Mouse (Mus musculus): Measurements from ENCODE around the gene Loxl4. TPM values are rescaled to one million over a fixed set of nuclear protein-coding genes. Genes with fewer than 3 reads are reported as not detected.

The Loxl4 gene
- polyA plus RNA-seq, 1 experiment from 2014 or later = 0.99 TPM

DNA sequence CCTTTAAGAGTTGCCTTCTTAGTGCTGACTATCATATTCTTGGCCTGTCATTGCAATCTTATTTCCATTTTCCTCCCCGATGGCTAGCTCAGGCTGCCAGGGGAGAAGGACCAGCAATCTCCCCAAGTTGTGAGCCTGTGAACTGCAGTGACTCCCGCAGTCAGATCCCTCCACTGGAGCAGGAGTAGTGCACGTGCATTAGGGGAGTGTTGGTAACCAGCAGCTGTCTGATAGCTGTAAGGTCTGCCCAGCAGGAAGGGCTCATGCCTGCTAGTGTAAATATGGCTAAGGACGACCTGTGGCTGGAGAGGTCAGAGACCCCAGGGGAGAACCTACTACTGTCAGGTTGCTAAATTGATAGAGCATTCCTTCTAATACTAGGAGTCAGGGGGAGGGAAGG is 31.9 kb downstream of the Loxl4 start:
- ATAC-seq = no peak
- Histone ChIP-seq H3K9me3 (ENCODE audit: control insufficient read depth) (no peaks in the 10 kb centered on the region), H3K36me3 (ENCODE audit: control insufficient read depth, insufficient read depth) (peaks cover 30% of the 10 kb centered on the region), H3K4me1 (replicated peaks; ENCODE audit: control insufficient read depth, insufficient read depth, low read length) (no peaks in the 10 kb centered on the region), H3K4me2 (replicated peaks; ENCODE audit: low read depth) (no peak overlapping the region), H3K9ac (ENCODE audit: low read depth, low read length) (no peak overlapping the region), H3K27me3 (replicated peaks; ENCODE audit: control insufficient read depth, insufficient read depth, low read length) (no peaks in the 10 kb centered on the region), H3K4me3 (ENCODE audit: low read depth, low read length) (no peak overlapping the region), H3K27ac (ENCODE audit: low read depth, low read length) (no peak overlapping the region)
- no peak for TF ChIP-seq CTCF (IDR thresholded peaks at IDR 0.05; ENCODE audit: low read depth)
- WGBS = 38% methylated on average over 4 of the region's 4 CpGs

DNA sequence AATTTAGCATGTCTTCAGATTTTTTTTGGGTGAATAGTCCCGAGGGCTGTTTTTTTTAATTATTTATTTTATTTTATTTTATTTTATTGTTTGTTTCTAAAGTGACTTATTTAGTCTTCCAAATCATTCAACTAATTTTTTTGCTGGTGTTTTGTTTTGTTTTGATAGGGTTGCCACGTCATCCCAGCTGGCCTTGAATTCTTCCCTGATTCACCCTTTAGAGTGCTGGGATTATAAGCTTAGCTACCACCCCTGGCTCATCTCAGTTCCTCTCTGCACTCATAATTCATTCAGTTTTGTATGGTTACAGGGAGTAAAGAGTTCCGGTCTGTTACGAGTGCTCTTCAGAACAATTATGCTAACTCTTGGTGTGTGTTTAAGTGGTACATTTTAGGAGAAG is 34.0 kb downstream of the Loxl4 start:
- Histone ChIP-seq H3K27ac (ENCODE audit: low read depth, low read length) (no peak overlapping the region), H3K27me3 (replicated peaks; ENCODE audit: control insufficient read depth, insufficient read depth, low read length) (no peaks in the 10 kb centered on the region), H3K36me3 (ENCODE audit: control insufficient read depth, insufficient read depth) (peaks cover 14% of the 10 kb centered on the region), H3K4me3 (ENCODE audit: low read depth, low read length) (no peak overlapping the region), H3K9ac (ENCODE audit: low read depth, low read length) (no peak overlapping the region), H3K9me3 (ENCODE audit: control insufficient read depth) (no peaks in the 10 kb centered on the region), H3K4me1 (replicated peaks; ENCODE audit: control insufficient read depth, insufficient read depth, low read length) (no peaks in the 10 kb centered on the region), H3K4me2 (replicated peaks; ENCODE audit: low read depth) (no peak overlapping the region)
- TF ChIP-seq CTCF (IDR thresholded peaks at IDR 0.05; ENCODE audit: low read depth) = no peak
- ATAC-seq = no peak
- 79% methylated on average over 4 of the region's 4 CpGs for WGBS

DNA sequence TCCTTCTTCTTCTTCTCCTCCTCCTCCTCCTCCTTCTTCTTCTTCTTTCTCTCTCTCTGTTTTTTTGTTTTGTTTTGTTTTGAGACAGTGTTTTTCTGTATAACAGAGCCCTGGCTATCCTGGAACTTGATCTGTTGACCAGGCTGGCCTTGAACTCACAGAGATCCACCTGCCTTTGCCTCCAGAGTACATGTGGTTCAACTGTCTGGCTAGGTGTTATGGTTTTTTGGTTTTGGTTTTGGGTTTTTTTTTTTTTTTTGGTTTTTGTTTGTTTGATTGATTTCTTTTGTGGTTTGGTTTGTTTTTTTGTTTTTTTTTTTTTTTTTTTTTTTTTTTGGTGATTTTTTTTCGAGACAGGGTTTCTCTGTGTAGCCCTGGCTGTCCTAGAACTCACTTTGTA is 35.8 kb downstream of the Loxl4 start:
- Histone ChIP-seq H3K9me3 (ENCODE audit: control insufficient read depth) (no peaks in the 10 kb centered on the region), H3K9ac (ENCODE audit: low read depth, low read length) (no peak overlapping the region), H3K4me2 (replicated peaks; ENCODE audit: low read depth) (no peak overlapping the region), H3K4me1 (replicated peaks; ENCODE audit: control insufficient read depth, insufficient read depth, low read length) (no peaks in the 10 kb centered on the region), H3K4me3 (ENCODE audit: low read depth, low read length) (no peak overlapping the region), H3K36me3 (ENCODE audit: control insufficient read depth, insufficient read depth) (peaks cover 3% of the 10 kb centered on the region; the same call in 1 of the 2 replicates), H3K27me3 (replicated peaks; ENCODE audit: control insufficient read depth, insufficient read depth, low read length) (no peaks in the 10 kb centered on the region), H3K27ac (ENCODE audit: low read depth, low read length) (no peak overlapping the region)
- no peak for ATAC-seq
- no peak for TF ChIP-seq CTCF (IDR thresholded peaks at IDR 0.05; ENCODE audit: low read depth)
- 80% methylated on average over 1 of the region's 1 CpGs for WGBS

GRCm38 (mm10) chr19:42575317-42575716 is 37.3 kb downstream of the Loxl4 start:
- no peaks in the 10 kb centered on the region for H3K27me3 ChIP-seq (replicated peaks; ENCODE audit: control insufficient read depth, insufficient read depth, low read length)
- no peak overlapping the region for H3K27ac ChIP-seq (ENCODE audit: low read depth, low read length)
- no peak overlapping the region for H3K4me3 ChIP-seq (ENCODE audit: low read depth, low read length)
- no peak for TF ChIP-seq CTCF (IDR thresholded peaks at IDR 0.05; ENCODE audit: low read depth)
- no peaks in the 10 kb centered on the region for H3K9me3 ChIP-seq (ENCODE audit: control insufficient read depth)
- H3K4me1 ChIP-seq (replicated peaks; ENCODE audit: control insufficient read depth, insufficient read depth, low read length) = no peaks in the 10 kb centered on the region
- H3K4me2 ChIP-seq (replicated peaks; ENCODE audit: low read depth) = no peak overlapping the region
- ATAC-seq = no peak
- no peaks in the 10 kb centered on the region for H3K36me3 ChIP-seq (ENCODE audit: control insufficient read depth, insufficient read depth)
- 75% methylated on average over 2 of the region's 2 CpGs for WGBS
- H3K9ac ChIP-seq (ENCODE audit: low read depth, low read length) = no peak overlapping the region

DNA sequence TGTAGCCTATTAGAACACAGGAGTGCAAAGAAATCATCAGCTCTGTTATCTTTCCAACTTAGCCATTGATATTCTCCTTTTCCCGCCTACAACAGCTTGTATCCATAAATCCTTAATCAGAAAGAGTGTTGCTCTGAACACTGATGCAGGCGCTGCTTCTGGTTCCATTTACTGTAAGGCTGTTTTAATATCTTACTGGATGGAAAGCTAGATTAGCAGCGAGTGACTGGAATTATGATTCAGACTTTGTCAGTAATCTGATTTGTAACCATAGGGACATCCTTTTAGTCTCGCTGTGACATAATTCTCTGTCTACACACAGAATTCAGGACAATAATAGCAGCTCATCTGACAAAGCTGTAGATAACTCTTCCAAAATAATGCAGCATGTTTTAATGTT is 41.3 kb downstream of the Loxl4 start:
- Histone ChIP-seq H3K36me3 (ENCODE audit: control insufficient read depth, insufficient read depth) (no peaks in the 10 kb centered on the region), H3K9me3 (ENCODE audit: control insufficient read depth) (no peaks in the 10 kb centered on the region), H3K4me3 (ENCODE audit: low read depth, low read length) (no peak overlapping the region), H3K4me1 (replicated peaks; ENCODE audit: control insufficient read depth, insufficient read depth, low read length) (no peaks in the 10 kb centered on the region), H3K27me3 (replicated peaks; ENCODE audit: control insufficient read depth, insufficient read depth, low read length) (no peaks in the 10 kb centered on the region), H3K27ac (ENCODE audit: low read depth, low read length) (no peak overlapping the region), H3K9ac (ENCODE audit: low read depth, low read length) (no peak overlapping the region), H3K4me2 (replicated peaks; ENCODE audit: low read depth) (no peak overlapping the region)
- 80% methylated on average over 4 of the region's 4 CpGs for WGBS
- no peak for ATAC-seq
- no peak for TF ChIP-seq CTCF (IDR thresholded peaks at IDR 0.05; ENCODE audit: low read depth)

GRCm38 (mm10) chr19:42569076-42569475 is 43.5 kb downstream of the Loxl4 start:
- ATAC-seq = no peak
- Histone ChIP-seq H3K9ac (ENCODE audit: low read depth, low read length) (no peak overlapping the region), H3K4me2 (replicated peaks; ENCODE audit: low read depth) (no peak overlapping the region), H3K4me1 (replicated peaks; ENCODE audit: control insufficient read depth, insufficient read depth, low read length) (no peaks in the 10 kb centered on the region), H3K4me3 (ENCODE audit: low read depth, low read length) (no peak overlapping the region), H3K9me3 (ENCODE audit: control insufficient read depth) (no peaks in the 10 kb centered on the region), H3K27ac (ENCODE audit: low read depth, low read length) (no peak overlapping the region), H3K36me3 (ENCODE audit: control insufficient read depth, insufficient read depth) (0 out of 2 replicates have a peak, but pooled peaks cover 6% of the 10 kb centered on the region), H3K27me3 (replicated peaks; ENCODE audit: control insufficient read depth, insufficient read depth, low read length) (no peaks in the 10 kb centered on the region)
- no peak for TF ChIP-seq CTCF (IDR thresholded peaks at IDR 0.05; ENCODE audit: low read depth)
- WGBS = 74% methylated on average over 2 of the region's 2 CpGs

GRCm38 (mm10) chr19:42567020-42567419 is 45.6 kb downstream of the Loxl4 start:
- 0 out of 2 replicates have a peak, but pooled peaks cover 9% of the 10 kb centered on the region for H3K36me3 ChIP-seq (ENCODE audit: control insufficient read depth, insufficient read depth)
- no peak overlapping the region for H3K4me2 ChIP-seq (replicated peaks; ENCODE audit: low read depth)
- H3K9ac ChIP-seq (ENCODE audit: low read depth, low read length) = no peak overlapping the region
- no peak overlapping the region for H3K27ac ChIP-seq (ENCODE audit: low read depth, low read length)
- H3K27me3 ChIP-seq (replicated peaks; ENCODE audit: control insufficient read depth, insufficient read depth, low read length) = no peaks in the 10 kb centered on the region
- H3K9me3 ChIP-seq (ENCODE audit: control insufficient read depth) = no peaks in the 10 kb centered on the region
- H3K4me1 ChIP-seq (replicated peaks; ENCODE audit: control insufficient read depth, insufficient read depth, low read length) = no peaks in the 10 kb centered on the region
- TF ChIP-seq CTCF (IDR thresholded peaks at IDR 0.05; ENCODE audit: low read depth) = no peak
- no peak for ATAC-seq
- no peak overlapping the region for H3K4me3 ChIP-seq (ENCODE audit: low read depth, low read length)

All from intestine, postnatal 0 days (tissue).